Mouse (Mus musculus) urinary bladder, postnatal 14 days (tissue): Measurements from ENCODE around the gene Csnk2b.

ENCODE experiments used
- DNase-seq: peaks from one replicate; pipeline ENCODE4 v3.0.0; 2021; ENCODE audit warnings: low spot score

Gene Csnk2b

GRCm38 (mm10) chr17:35121143-35121799 lies 582 bp downstream of the Csnk2b start, which contains the start of gene Gpank1:
Gpank1 (plus strand) TSS chr17:35121455.
- DNase-seq, result peak; percentile 99

GRCm38 (mm10) chr17:35120745-35121142 lies 1.1 kb downstream of the Csnk2b start:
- peak; percentile 46 for DNase-seq

- DNase-seq, result no peak
Observed at GRCm38 (mm10) chr17:35115046-35116019, 6.5 kb downstream of the Csnk2b start, which contains the start of gene Ly6g5b. Ly6g5b (minus strand) TSS chr17:35115428.

- no peak for DNase-seq
Observed at GRCm38 (mm10) chr17:35111774-35112173, 10.1 kb downstream of the Csnk2b start.

- no peak for DNase-seq
Observed at GRCm38 (mm10) chr17:35108097-35108496, 13.8 kb downstream of the Csnk2b start, which contains the start of gene Ly6g5c. Ly6g5c (plus strand) TSS chr17:35108279.

GRCm38 (mm10) chr17:35106522-35106921 lies 15.3 kb downstream of the Csnk2b start:
- no peak for DNase-seq

- peak; percentile 53 for DNase-seq
Observed at GRCm38 (mm10) chr17:35105740-35106389, 16.0 kb downstream of the Csnk2b start.

GRCm38 (mm10) chr17:35104754-35105153 lies 17.1 kb downstream of the Csnk2b start:
- no peak for DNase-seq

- no peak for DNase-seq
Observed at GRCm38 (mm10) chr17:35104079-35104478, 17.8 kb downstream of the Csnk2b start.

- DNase-seq, result no peak
Observed at GRCm38 (mm10) chr17:35103221-35103690, 18.6 kb downstream of the Csnk2b start.

GRCm38 (mm10) chr17:35102299-35102698 lies 19.6 kb downstream of the Csnk2b start:
- DNase-seq, result no peak

- no peak for DNase-seq
Observed at GRCm38 (mm10) chr17:35101161-35101560, 20.7 kb downstream of the Csnk2b start.

- no peak for DNase-seq
Observed at GRCm38 (mm10) chr17:35100196-35100765, 21.6 kb downstream of the Csnk2b start.

GRCm38 (mm10) chr17:35097164-35097655 lies 24.6 kb downstream of the Csnk2b start:
- no peak for DNase-seq

GRCm38 (mm10) chr17:35096597-35096996 lies 25.3 kb downstream of the Csnk2b start:
- no peak for DNase-seq

GRCm38 (mm10) chr17:35094475-35095365 lies 27.1 kb downstream of the Csnk2b start:
- DNase-seq, result no peak

- no peak for DNase-seq
Observed at GRCm38 (mm10) chr17:35092403-35093198, 29.3 kb downstream of the Csnk2b start.

- DNase-seq, result no peak
Observed at GRCm38 (mm10) chr17:35090166-35090932, 31.5 kb downstream of the Csnk2b start.
